Mouse (Mus musculus) liver, embryonic 16.5 days (tissue): ENCODE measurements around the gene Cpeb3. TPM values are rescaled to one million over a fixed set of nuclear protein-coding genes. Genes with fewer than 3 reads are reported as not detected.

ENCODE experiments used
- ATAC-seq: fragments of 200-750 bp; cut with Nextera tagmentation; 2 replicates; pipeline ENCODE4 v1.8.0; 2017; ENCODE audit warnings: low read depth, mild to moderate bottlenecking, moderate number of reproducible peaks, moderate library complexity
- H3K27ac ChIP-seq: fragments of 300-500 bp; sonication (generic); 2 replicates; pipeline ENCODE4 v1.5.1; 2014; ENCODE audit warnings: mild to moderate bottlenecking, low read length
- H3K27me3 ChIP-seq: fragments of 300-500 bp; sonication (generic); 2 replicates; pipeline ENCODE4 v1.6.1; 2014; ENCODE audit warnings: low read depth, low read length, mixed read lengths; ENCODE audit not compliant: control insufficient read depth, insufficient read depth
- H3K36me3 ChIP-seq: fragments of 300-500 bp; sonication (generic); 2 replicates; pipeline ENCODE4 v1.6.1; 2014; ENCODE audit warnings: mild to moderate bottlenecking; ENCODE audit not compliant: control insufficient read depth, insufficient read depth
- H3K4me1 ChIP-seq: fragments of 300-500 bp; sonication (generic); 2 replicates; pipeline ENCODE4 v1.6.1; 2014; ENCODE audit warnings: low read depth, low read length, mixed read lengths; ENCODE audit not compliant: control insufficient read depth
- H3K4me2 ChIP-seq: fragments of 300-500 bp; sonication (generic); 2 replicates; pipeline ENCODE4 v1.6.1; 2014; ENCODE audit warnings: low read depth, low read length, mixed read lengths
- H3K4me3 ChIP-seq: fragments of 300-500 bp; sonication (generic); 2 replicates; pipeline ENCODE4 v1.5.1; 2014; ENCODE audit warnings: low read depth, mild to moderate bottlenecking, low read length
- H3K9ac ChIP-seq: fragments of 300-500 bp; sonication (generic); 2 replicates; pipeline ENCODE4 v1.6.1; 2014; ENCODE audit warnings: low read depth, low read length
- H3K9me3 ChIP-seq: fragments of 300-500 bp; sonication (generic); replicated peaks from 2 replicates; pipeline ENCODE4 v1.6.1; 2016; ENCODE audit warnings: low read length; ENCODE audit not compliant: control insufficient read depth
- WGBS: fragments of 180-500 bp; shearing (Covaris S2); extraction: QIAGEN DNeasy Blood & Tissue Kit; methylation state at CpG from one replicate; pipeline ENCODE4 v1.1.7; 2014; ENCODE audit not compliant: insufficient replicate concordance; 5-methylcytosine and 5-hydroxymethylcytosine counted together
- polyA plus RNA-seq: library from polyadenylated mRNA; unstranded; fragments of >200 nt; fragmentation: Nextera tagmentation; extraction: Ambion mirVana; gene quantifications from 2 replicates; pipeline ENCODE4 v1.2.1, GENCODE M21; 2015

The Cpeb3 gene
- polyA plus RNA-seq, 1 experiment from 2014 or later: 3.8 TPM

GRCm38 (mm10) chr19:37076116-37076515, 132.3 kb downstream of the Cpeb3 start:
- H3K36me3 ChIP-seq: no peaks in the 10 kb centered on the region
- H3K4me1 ChIP-seq: peaks cover 4% of the 10 kb centered on the region
- H3K27me3 ChIP-seq: no peaks in the 10 kb centered on the region
- H3K4me2 ChIP-seq: no peak overlapping the region
- no peak for ATAC-seq
- H3K9me3 ChIP-seq: no peaks in the 10 kb centered on the region
- no peak overlapping the region for H3K27ac ChIP-seq
- WGBS: 45% methylated on average over 2 of the region's 2 CpGs
- H3K4me3 ChIP-seq: no peak overlapping the region
- no peak overlapping the region for H3K9ac ChIP-seq

- H3K27ac ChIP-seq: no peak overlapping the region
- H3K27me3 ChIP-seq: no peaks in the 10 kb centered on the region
- no peaks in the 10 kb centered on the region for H3K9me3 ChIP-seq
- H3K4me2 ChIP-seq: no peak overlapping the region
- WGBS: 77% methylated on average over 7 of the region's 7 CpGs
- H3K4me1 ChIP-seq: peaks cover 4% of the 10 kb centered on the region
- no peak for ATAC-seq
- H3K36me3 ChIP-seq: no peaks in the 10 kb centered on the region
- no peak overlapping the region for H3K9ac ChIP-seq
- H3K4me3 ChIP-seq: no peak overlapping the region
These were observed 132.7 kb downstream of the Cpeb3 start for GRCm38 (mm10) chr19:37075690-37076089.

GRCm38 (mm10) chr19:37074726-37075125, 133.7 kb downstream of the Cpeb3 start:
- WGBS: 72% methylated on average over 5 of the region's 5 CpGs
- Histone ChIP-seq H3K27ac (no peak overlapping the region), H3K36me3 (no peaks in the 10 kb centered on the region), H3K4me1 (peaks cover 4% of the 10 kb centered on the region), H3K27me3 (no peaks in the 10 kb centered on the region), H3K4me3 (no peak overlapping the region), H3K9ac (no peak overlapping the region), H3K4me2 (no peak overlapping the region), H3K9me3 (no peaks in the 10 kb centered on the region)
- ATAC-seq: no peak

- Histone ChIP-seq H3K4me2 (no peak overlapping the region), H3K4me1 (peaks cover 4% of the 10 kb centered on the region), H3K27me3 (no peaks in the 10 kb centered on the region), H3K9ac (no peak overlapping the region), H3K9me3 (no peaks in the 10 kb centered on the region), H3K27ac (no peak overlapping the region), H3K36me3 (no peaks in the 10 kb centered on the region), H3K4me3 (no peak overlapping the region)
- WGBS: 83% methylated on average over 3 of the region's 3 CpGs
- no peak for ATAC-seq
These were observed 134.1 kb downstream of the Cpeb3 start for GRCm38 (mm10) chr19:37074276-37074675.

GRCm38 (mm10) chr19:37072871-37073629, 135.4 kb downstream of the Cpeb3 start:
- Histone ChIP-seq H3K9me3 (no peaks in the 10 kb centered on the region), H3K36me3 (no peaks in the 10 kb centered on the region), H3K9ac (no peak overlapping the region), H3K4me3 (no peak overlapping the region), H3K4me2 (no peak overlapping the region), H3K27ac (no peak overlapping the region), H3K4me1 (peaks cover 4% of the 10 kb centered on the region), H3K27me3 (no peaks in the 10 kb centered on the region)
- 44% methylated on average over 5 of the region's 5 CpGs for WGBS
- no peak for ATAC-seq

GRCm38 (mm10) chr19:37069243-37069642, 139.2 kb downstream of the Cpeb3 start:
- Histone ChIP-seq H3K4me3 (no peak overlapping the region), H3K36me3 (no peaks in the 10 kb centered on the region), H3K9me3 (no peaks in the 10 kb centered on the region), H3K4me1 (peaks cover 4% of the 10 kb centered on the region), H3K27ac (no peak overlapping the region), H3K9ac (no peak overlapping the region), H3K27me3 (no peaks in the 10 kb centered on the region), H3K4me2 (no peak overlapping the region)
- 77% methylated on average over 4 of the region's 4 CpGs for WGBS
- no peak for ATAC-seq

GRCm38 (mm10) chr19:37060078-37060477, 148.3 kb downstream of the Cpeb3 start:
- no peak overlapping the region for H3K27ac ChIP-seq
- no peak overlapping the region for H3K4me3 ChIP-seq
- 73% methylated on average over 4 of the region's 4 CpGs for WGBS
- no peaks in the 10 kb centered on the region for H3K36me3 ChIP-seq
- no peak overlapping the region for H3K4me2 ChIP-seq
- no peaks in the 10 kb centered on the region for H3K27me3 ChIP-seq
- no peak for ATAC-seq
- H3K9ac ChIP-seq: no peak overlapping the region
- no peaks in the 10 kb centered on the region; the same call in 1 of the 2 replicates for H3K4me1 ChIP-seq
- no peaks in the 10 kb centered on the region for H3K9me3 ChIP-seq

GRCm38 (mm10) chr19:37059623-37060022, 148.8 kb downstream of the Cpeb3 start:
- WGBS: 5% methylated on average over 2 of the region's 2 CpGs
- Histone ChIP-seq H3K27ac (no peak overlapping the region), H3K36me3 (no peaks in the 10 kb centered on the region), H3K4me3 (no peak overlapping the region), H3K27me3 (no peaks in the 10 kb centered on the region), H3K4me1 (no peaks in the 10 kb centered on the region; the same call in 1 of the 2 replicates), H3K9ac (no peak overlapping the region), H3K4me2 (no peak overlapping the region), H3K9me3 (no peaks in the 10 kb centered on the region)
- ATAC-seq: peak; percentile 73

- no peak overlapping the region for H3K9ac ChIP-seq
- no peak overlapping the region for H3K4me3 ChIP-seq
- no peaks in the 10 kb centered on the region for H3K9me3 ChIP-seq
- ATAC-seq: no peak
- H3K27ac ChIP-seq: no peak overlapping the region
- WGBS: 78% methylated on average over 8 of the region's 8 CpGs
- H3K27me3 ChIP-seq: no peaks in the 10 kb centered on the region
- no peaks in the 10 kb centered on the region for H3K36me3 ChIP-seq
- no peaks in the 10 kb centered on the region; the same call in 1 of the 2 replicates for H3K4me1 ChIP-seq
- H3K4me2 ChIP-seq: no peak overlapping the region
These were observed 151.1 kb downstream of the Cpeb3 start for GRCm38 (mm10) chr19:37057161-37057905.
